Mouse (Mus musculus) stomach, postnatal 0 days (tissue): ENCODE measurements around the gene Mapk9. TPM values are rescaled to one million over a fixed set of nuclear protein-coding genes. Genes with fewer than 3 reads are reported as not detected.

Source experiments
- ATAC-seq: fragments of 200-750 bp; cut with Nextera tagmentation; 2 replicates; pipeline ENCODE4 v1.8.0; 2017; ENCODE audit not compliant: low FRiP score, low TSS enrichment
- DNase-seq: peaks from one replicate; pipeline ENCODE4 v3.0.0-alpha.2; 2016; ENCODE audit warnings: low spot score
- H3K27ac ChIP-seq: fragments of 300-500 bp; sonication (generic); replicated peaks from 2 replicates; pipeline ENCODE4 v1.5.1; 2014; ENCODE audit warnings: mild to moderate bottlenecking, control low read depth
- H3K27me3 ChIP-seq: fragments of 300-500 bp; sonication (generic); 2 replicates; pipeline ENCODE4 v1.6.1; 2014; ENCODE audit warnings: low read length; ENCODE audit not compliant: control insufficient read depth, insufficient read depth
- H3K36me3 ChIP-seq: fragments of 300-500 bp; sonication (generic); 2 replicates; pipeline ENCODE4 v1.6.1; 2014; ENCODE audit warnings: low read length, mixed read lengths; ENCODE audit not compliant: control insufficient read depth, insufficient read depth
- H3K4me1 ChIP-seq: fragments of 300-500 bp; sonication (generic); replicated peaks from 2 replicates; pipeline ENCODE4 v1.6.1; 2014; ENCODE audit warnings: antibody characterized with exemption; ENCODE audit not compliant: control insufficient read depth, insufficient read depth
- H3K4me2 ChIP-seq: fragments of 300-500 bp; sonication (generic); replicated peaks from 2 replicates; pipeline ENCODE4 v1.6.1; 2014; ENCODE audit warnings: low read depth, mild to moderate bottlenecking, control low read depth, moderate library complexity
- H3K4me3 ChIP-seq: fragments of 300-500 bp; sonication (generic); 2 replicates; pipeline ENCODE4 v1.5.1; 2014; ENCODE audit warnings: low read depth, low read length, control low read depth
- H3K9ac ChIP-seq: fragments of 300-500 bp; sonication (generic); 2 replicates; pipeline ENCODE4 v1.6.1; 2014; ENCODE audit warnings: mild to moderate bottlenecking, low read length, control low read depth, mixed read lengths
- H3K9me3 ChIP-seq: fragments of 300-500 bp; sonication (generic); 2 replicates; pipeline ENCODE4 v1.6.1; 2016; ENCODE audit warnings: low read length; ENCODE audit not compliant: control insufficient read depth
- CTCF ChIP-seq: IDR thresholded peaks from 2 replicates; pipeline ENCODE4 v1.5.1; 2016; ENCODE audit warnings: antibody characterized with exemption, low read depth, mild to moderate bottlenecking, moderate library complexity
- EP300 ChIP-seq: optimal IDR thresholded peaks from 2 replicates; pipeline ENCODE3; 2016; ENCODE audit warnings: antibody characterized with exemption
- WGBS: fragments of 180-500 bp; shearing (Covaris S2); extraction: QIAGEN DNeasy Blood & Tissue Kit; methylation state at CpG from one replicate; pipeline ENCODE4 v1.1.7; 2014; 5-methylcytosine and 5-hydroxymethylcytosine counted together
- polyA plus RNA-seq: library from polyadenylated mRNA; unstranded; fragments of >200 nt; fragmentation: Nextera tagmentation; extraction: Ambion mirVana; gene quantifications from 2 replicates; pipeline ENCODE4 v1.2.1, GENCODE M21; 2015

Mapk9 gene
- polyA plus RNA-seq, 1 experiment from 2014 or later, result 19.2 TPM

DNA sequence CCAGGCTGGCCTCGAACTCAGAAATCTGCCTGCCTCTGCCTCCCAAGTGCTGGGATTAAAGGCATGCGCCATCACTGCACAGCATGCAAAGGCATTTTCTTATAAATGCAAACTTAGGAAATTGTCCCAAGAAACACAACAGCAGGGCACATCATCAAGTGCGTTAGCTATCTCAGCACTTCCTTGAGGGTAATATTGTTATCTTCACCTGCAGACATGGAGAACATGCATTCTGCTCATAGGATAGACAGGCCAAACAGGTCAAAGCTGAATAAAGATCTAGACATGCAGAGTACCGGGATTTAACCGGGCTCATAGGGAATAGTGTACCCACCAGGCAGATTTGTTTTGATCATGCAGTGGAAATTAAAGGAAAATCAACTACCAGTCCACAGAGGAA lies 45.4 kb downstream of the Mapk9 start:
- no peak for DNase-seq
- Histone ChIP-seq H3K9me3 (no peaks in the 10 kb centered on the region), H3K9ac (no peak overlapping the region), H3K27ac (no peak overlapping the region), H3K4me1 (no peaks in the 10 kb centered on the region), H3K36me3 (no peaks in the 10 kb centered on the region), H3K4me3 (no peak overlapping the region), H3K27me3 (no peaks in the 10 kb centered on the region), H3K4me2 (no peak overlapping the region)
- WGBS, result 91% methylated on average over 5 of the region's 5 CpGs
- no peak for ATAC-seq
- TF ChIP-seq CTCF, result no peak
- no peak for TF ChIP-seq EP300

DNA sequence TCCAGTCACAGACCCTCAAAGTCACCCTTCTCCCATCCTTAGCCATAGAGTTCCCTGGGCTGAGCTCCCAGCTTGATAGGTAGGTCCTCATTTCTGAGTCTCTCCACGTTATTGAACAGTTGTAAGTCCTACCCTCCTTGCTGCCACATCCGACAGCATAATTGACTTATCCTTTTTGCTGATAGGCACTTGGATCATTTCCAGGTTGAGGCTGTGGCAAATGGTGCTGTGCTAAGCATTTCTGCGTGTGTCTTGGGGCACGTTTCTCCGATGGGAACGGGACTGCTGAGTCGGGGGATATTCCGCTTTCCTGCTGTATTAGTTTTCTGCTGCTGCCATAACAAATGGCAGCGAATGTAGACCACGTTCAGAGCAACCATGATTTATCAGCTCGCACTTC lies 47.3 kb downstream of the Mapk9 start:
- Histone ChIP-seq H3K4me3 (no peak overlapping the region), H3K9me3 (no peaks in the 10 kb centered on the region), H3K4me2 (no peak overlapping the region), H3K9ac (no peak overlapping the region), H3K36me3 (no peaks in the 10 kb centered on the region), H3K4me1 (no peaks in the 10 kb centered on the region), H3K27me3 (no peaks in the 10 kb centered on the region), H3K27ac (no peak overlapping the region)
- DNase-seq (no peak), ATAC-seq (no peak)
- TF ChIP-seq CTCF, result no peak
- TF ChIP-seq EP300, result no peak
- WGBS, result 66% methylated on average over 11 of the region's 11 CpGs

DNA sequence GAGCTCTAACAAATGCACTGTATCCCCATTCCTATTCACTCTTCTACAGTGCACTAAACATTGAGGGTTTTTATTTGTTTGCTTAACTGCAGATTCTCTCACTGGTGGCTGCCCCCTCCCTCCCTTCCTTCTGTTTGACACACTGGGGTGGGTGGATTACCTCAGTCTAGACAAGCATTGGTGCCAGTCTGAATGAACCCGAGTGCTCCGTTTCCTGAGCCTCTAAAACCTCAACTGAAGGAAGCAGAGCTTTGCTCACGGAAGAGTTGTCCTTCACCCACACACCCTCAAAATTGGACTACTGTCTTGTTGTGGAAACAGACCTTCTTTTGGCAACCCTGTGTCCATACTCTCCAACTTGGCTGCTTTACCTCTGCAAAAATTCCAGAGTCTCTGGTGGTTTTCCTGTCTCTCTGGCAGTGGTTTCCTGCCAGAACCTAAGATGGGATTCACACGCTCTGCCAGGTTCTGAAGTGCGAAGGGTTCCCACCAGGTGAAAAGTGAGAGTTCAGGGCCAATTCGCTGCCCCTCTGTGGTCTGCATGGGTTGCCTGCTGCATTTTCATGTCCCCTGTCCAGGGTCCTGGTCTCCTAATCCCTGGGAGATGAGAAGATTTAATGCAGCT lies 49.5 kb downstream of the Mapk9 start:
- Histone ChIP-seq H3K4me2 (no peak overlapping the region), H3K36me3 (no peaks in the 10 kb centered on the region), H3K9ac (no peak overlapping the region), H3K27ac (no peak overlapping the region), H3K27me3 (no peaks in the 10 kb centered on the region), H3K9me3 (no peaks in the 10 kb centered on the region), H3K4me1 (no peaks in the 10 kb centered on the region), H3K4me3 (no peak overlapping the region)
- 36% methylated on average over 6 of the region's 6 CpGs for whole genome bisulfite sequencing
- no peak for ATAC-seq
- TF ChIP-seq EP300 (no peak), CTCF (no peak)
- no peak for DNase-seq

DNA sequence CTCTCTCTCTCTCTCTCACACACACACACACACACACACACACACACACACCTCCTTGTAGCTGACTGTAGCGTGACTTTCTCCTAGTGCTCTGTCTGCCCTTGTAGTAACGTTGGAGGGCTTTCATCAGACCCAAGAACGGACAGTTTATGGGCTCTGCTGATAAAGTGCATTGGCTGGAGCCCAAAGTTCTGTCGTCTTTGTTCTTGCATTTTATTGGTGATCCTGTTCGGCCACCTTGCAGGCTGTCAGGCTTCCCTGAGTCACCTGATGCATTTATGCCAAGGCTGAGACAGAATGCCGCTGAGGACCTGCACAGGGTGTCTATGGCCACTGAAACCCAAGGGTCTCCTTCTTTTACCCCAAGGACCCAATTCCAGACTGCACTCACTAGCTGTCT lies 53.5 kb downstream of the Mapk9 start:
- Histone ChIP-seq H3K9ac (no peak overlapping the region), H3K9me3 (no peaks in the 10 kb centered on the region)
- no peak for ATAC-seq

DNA sequence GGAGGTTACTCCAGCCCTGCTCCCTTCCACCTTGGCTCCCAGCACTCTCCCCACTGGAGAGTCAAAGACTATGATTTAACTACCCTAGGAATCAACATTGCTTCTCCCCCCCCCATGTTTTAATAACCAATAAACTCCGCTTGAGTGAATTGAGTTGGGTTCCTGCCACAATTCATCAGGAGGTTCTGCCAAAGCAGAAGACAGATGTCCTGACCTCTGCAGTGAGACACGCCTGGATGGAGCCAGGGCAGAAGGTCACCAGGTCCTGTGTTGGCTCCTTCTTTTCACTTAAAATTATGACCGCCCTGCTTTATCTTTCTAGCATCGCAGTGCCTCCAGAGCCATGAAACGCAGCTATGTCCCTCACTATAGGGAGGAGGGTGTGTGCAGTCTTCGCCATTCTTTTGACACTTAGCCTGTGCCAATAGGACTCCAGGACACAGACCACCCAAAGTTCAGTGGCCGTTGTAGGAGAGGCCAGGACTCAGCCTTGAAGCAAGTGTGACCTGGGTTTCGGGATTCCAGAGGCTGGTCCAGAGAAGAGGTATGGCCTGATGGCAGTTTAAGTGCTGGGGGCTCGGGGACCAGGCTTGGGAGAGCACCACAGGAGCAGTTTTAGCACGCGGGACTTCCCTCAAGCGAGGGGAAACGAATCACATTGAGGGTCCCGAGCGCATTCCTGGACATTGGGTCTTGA lies 54.6 kb downstream of the Mapk9 start:
- 19% methylated on average over 15 of the region's 15 CpGs for WGBS
- H3K4me3 ChIP-seq, result peak overlapping the region; percentile 56
- peak overlapping the region; percentile 62; the same call in 1 of the 2 replicates for H3K9ac ChIP-seq
- ATAC-seq (no peak), DNase-seq (no peak)
- H3K4me1 ChIP-seq, result no peaks in the 10 kb centered on the region
- no peaks in the 10 kb centered on the region for H3K9me3 ChIP-seq
- H3K27ac ChIP-seq, result no peak overlapping the region
- peak overlapping the region; percentile 98 for H3K4me2 ChIP-seq
- peaks cover 7% of the 10 kb centered on the region; the same call in 1 of the 2 replicates for H3K27me3 ChIP-seq
- H3K36me3 ChIP-seq, result no peaks in the 10 kb centered on the region
- TF ChIP-seq EP300 (no peak), CTCF (no peak)

More for the DNA sequence above, 53.5 kb downstream of the Mapk9 start:
- H3K4me1 ChIP-seq, result no peaks in the 10 kb centered on the region
- H3K4me2 ChIP-seq, result no peak overlapping the region
- WGBS, result 39% methylated on average over 6 of the region's 6 CpGs
- H3K4me3 ChIP-seq, result no peak overlapping the region
- H3K27me3 ChIP-seq, result peaks cover 7% of the 10 kb centered on the region; the same call in 1 of the 2 replicates
- H3K27ac ChIP-seq, result no peak overlapping the region
- H3K36me3 ChIP-seq, result no peaks in the 10 kb centered on the region
- no peak for DNase-seq
- TF ChIP-seq EP300, result no peak
- no peak for TF ChIP-seq CTCF
